Mouse (Mus musculus) neural tube, embryonic 13.5 days (tissue): ENCODE measurements at regions not wholly inside any gene's neighbourhood (a gene's known extent, or its start where the extent isn't known, plus 50 kb on each side); places are given as distances from the start of the nearest gene placed in this dataset.
A peak's percentile ranks its signal among the peaks of the same experiment; 100 is the strongest.

Experiments
- ATAC-seq: fragments of 200-750 bp; cut with Nextera tagmentation; 2 replicates; pipeline ENCODE4 v1.8.0; 2017; ENCODE audit warnings: low read depth, mild to moderate bottlenecking, moderate TSS enrichment, moderate library complexity
- H3K27ac ChIP-seq: fragments of 300-500 bp; sonication (generic); replicated peaks from 2 replicates; pipeline ENCODE4 v1.5.1; 2015; ENCODE audit warnings: moderate library complexity, mild to moderate bottlenecking, inconsistent platforms
- H3K27me3 ChIP-seq: fragments of 300-500 bp; sonication (generic); 2 replicates; pipeline ENCODE4 v1.6.1; 2015; ENCODE audit warnings: mild to moderate bottlenecking, inconsistent platforms
- H3K36me3 ChIP-seq: fragments of 300-500 bp; sonication (generic); 2 replicates; pipeline ENCODE4 v1.6.1; 2015; ENCODE audit warnings: mild to moderate bottlenecking, inconsistent platforms
- H3K4me1 ChIP-seq: fragments of 300-500 bp; sonication (generic); replicated peaks from 2 replicates; pipeline ENCODE4 v1.6.1; 2015; ENCODE audit warnings: inconsistent platforms
- H3K4me2 ChIP-seq: fragments of 300-500 bp; sonication (generic); 2 replicates; pipeline ENCODE4 v1.6.1; 2015; ENCODE audit warnings: inconsistent platforms, mild to moderate bottlenecking, moderate library complexity
- H3K4me3 ChIP-seq: fragments of 300-500 bp; sonication (generic); 2 replicates; pipeline ENCODE4 v1.5.1; 2015; ENCODE audit warnings: mild to moderate bottlenecking, inconsistent platforms
- H3K9ac ChIP-seq: fragments of 300-500 bp; sonication (generic); 2 replicates; pipeline ENCODE4 v1.6.1; 2015; ENCODE audit warnings: moderate library complexity, mild to moderate bottlenecking, inconsistent platforms
- H3K9me3 ChIP-seq: fragments of 300-500 bp; sonication (generic); 2 replicates; pipeline ENCODE4 v1.6.1; 2016; ENCODE audit warnings: inconsistent platforms
- WGBS: fragments of 180-500 bp; shearing (Covaris S2); methylation state at CpG from one replicate; pipeline ENCODE4 v1.1.7; 2015; 5-methylcytosine and 5-hydroxymethylcytosine counted together

DNA sequence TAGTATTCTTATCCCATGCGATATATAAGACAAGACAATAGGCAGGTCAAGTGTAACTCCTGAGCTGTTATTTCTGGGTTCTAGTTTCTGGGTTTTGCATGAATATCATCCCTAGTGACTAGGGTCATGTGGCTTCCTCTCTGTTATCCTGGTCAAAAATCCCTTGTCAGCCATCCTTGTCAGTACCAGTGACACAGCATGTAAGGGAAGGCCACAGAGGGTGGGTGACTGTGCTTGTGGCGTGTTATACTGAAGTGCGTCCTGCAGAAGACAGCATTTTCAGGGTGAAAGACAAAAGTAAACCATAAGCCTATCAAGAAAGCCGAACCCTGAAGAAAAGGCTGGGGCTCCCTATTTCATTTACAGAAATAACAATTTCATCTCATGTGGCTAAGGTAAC, 50.7 kb upstream of the Echdc3 start:
- Histone ChIP-seq H3K4me1 (peaks cover 24% of the 10 kb centered on the region), H3K9ac (no peak overlapping the region), H3K9me3 (peaks cover 6% of the 10 kb centered on the region; the same call in 1 of the 2 replicates), H3K27ac (no peak overlapping the region), H3K27me3 (peaks cover 31% of the 10 kb centered on the region), H3K4me3 (no peak overlapping the region), H3K36me3 (no peaks in the 10 kb centered on the region), H3K4me2 (no peak overlapping the region)
- 97% methylated on average over 4 of the region's 4 CpGs for WGBS
- ATAC-seq, result no peak

DNA sequence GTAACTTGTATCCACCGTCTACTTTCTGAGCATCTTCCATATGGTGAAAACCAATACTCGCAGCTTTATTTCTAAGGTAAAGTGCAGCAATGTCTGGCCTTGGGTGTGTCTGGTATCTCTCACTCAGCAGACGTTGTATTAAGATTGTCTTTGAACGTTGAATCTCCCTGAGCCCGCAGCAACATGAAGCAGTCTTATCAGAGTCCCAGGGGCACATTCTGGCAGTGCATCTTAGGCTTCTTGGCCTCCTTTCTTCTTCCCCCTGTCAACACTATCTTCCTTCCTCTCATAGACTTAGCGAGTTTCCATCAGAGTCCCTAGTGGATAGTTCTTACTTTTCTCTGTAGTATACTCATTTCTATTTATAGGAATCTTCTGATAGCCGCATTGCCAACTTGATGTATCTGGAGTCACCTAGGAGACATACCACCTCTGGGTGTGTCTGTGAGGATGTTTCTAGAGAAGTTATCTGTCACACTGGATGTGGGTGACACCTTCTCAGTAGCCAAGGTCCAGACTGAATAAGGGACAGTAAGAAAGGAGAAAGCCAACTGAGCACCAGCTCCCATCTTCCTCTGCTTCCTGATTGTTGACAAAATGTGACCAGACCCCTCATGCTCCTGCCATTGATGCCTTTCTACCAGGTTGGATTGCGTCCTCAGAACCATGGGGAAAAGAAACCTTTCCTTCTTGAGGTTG, 51.4 kb upstream of the Echdc3 start:
- Histone ChIP-seq H3K27ac (no peak overlapping the region), H3K9ac (no peak overlapping the region), H3K27me3 (peaks cover 24% of the 10 kb centered on the region), H3K4me2 (no peak overlapping the region), H3K4me3 (no peak overlapping the region), H3K36me3 (no peaks in the 10 kb centered on the region), H3K4me1 (peaks cover 30% of the 10 kb centered on the region), H3K9me3 (peaks cover 6% of the 10 kb centered on the region; the same call in 1 of the 2 replicates)
- 89% methylated on average over 8 of the region's 8 CpGs for WGBS
- no peak for ATAC-seq

DNA sequence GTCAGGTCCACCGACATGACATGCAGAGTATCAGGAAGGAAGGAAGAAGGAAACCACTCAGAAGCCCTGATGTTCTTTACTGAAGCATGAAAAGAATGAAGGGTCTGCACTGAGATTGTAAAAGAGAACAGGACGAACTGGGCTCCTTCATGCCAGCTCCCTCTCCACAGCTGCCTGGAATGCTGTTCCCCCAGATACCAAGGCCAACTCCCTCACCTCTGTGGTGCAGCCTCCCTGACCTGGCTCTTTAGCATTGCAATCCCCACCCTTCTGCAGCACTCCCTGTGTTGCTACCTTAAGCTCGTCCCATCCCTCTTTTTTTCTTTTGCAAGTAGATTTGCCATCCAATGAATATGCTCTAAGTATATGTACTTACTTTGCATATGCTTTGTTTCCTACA, 52.3 kb upstream of the Echdc3 start:
- Histone ChIP-seq H3K27ac (no peak overlapping the region), H3K4me2 (no peak overlapping the region), H3K36me3 (no peaks in the 10 kb centered on the region), H3K9ac (no peak overlapping the region), H3K9me3 (peaks cover 6% of the 10 kb centered on the region; the same call in 1 of the 2 replicates), H3K27me3 (peaks cover 18% of the 10 kb centered on the region), H3K4me3 (no peak overlapping the region), H3K4me1 (peaks cover 35% of the 10 kb centered on the region)
- no peak for ATAC-seq
- 67% methylated on average over 3 of the region's 3 CpGs for WGBS

DNA sequence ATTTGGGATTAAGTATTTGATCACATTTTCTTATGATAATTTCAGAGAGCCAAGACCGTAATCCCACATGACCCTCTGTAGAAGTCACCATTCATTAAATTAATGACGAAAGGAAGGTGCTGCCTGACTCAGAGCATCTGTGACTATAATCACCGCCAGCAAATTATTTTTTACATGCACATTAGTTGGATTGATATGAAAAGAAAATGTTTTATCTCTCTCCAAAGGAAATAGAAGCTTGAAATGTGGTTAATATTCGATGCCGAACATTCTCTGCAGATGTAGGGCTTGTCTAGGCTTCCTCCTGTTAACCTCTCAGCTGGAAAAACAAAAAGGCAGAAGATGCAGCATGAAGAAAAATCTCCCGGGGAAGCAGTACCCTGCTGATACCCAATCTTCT, 54.2 kb upstream of the Echdc3 start:
- H3K27ac ChIP-seq, result peak overlapping the region; percentile 67
- no peak overlapping the region for H3K4me3 ChIP-seq
- H3K4me1 ChIP-seq, result peaks cover 26% of the 10 kb centered on the region
- no peaks in the 10 kb centered on the region for H3K36me3 ChIP-seq
- H3K27me3 ChIP-seq, result peaks cover 18% of the 10 kb centered on the region
- H3K4me2 ChIP-seq, result no peak overlapping the region
- 35% methylated on average over 6 of the region's 6 CpGs for WGBS
- H3K9ac ChIP-seq, result peak overlapping the region; percentile 45
- ATAC-seq, result 0 out of 2 replicates have a peak, but pooled peaks have one; percentile 10
- H3K9me3 ChIP-seq, result peaks cover 6% of the 10 kb centered on the region; the same call in 1 of the 2 replicates

DNA sequence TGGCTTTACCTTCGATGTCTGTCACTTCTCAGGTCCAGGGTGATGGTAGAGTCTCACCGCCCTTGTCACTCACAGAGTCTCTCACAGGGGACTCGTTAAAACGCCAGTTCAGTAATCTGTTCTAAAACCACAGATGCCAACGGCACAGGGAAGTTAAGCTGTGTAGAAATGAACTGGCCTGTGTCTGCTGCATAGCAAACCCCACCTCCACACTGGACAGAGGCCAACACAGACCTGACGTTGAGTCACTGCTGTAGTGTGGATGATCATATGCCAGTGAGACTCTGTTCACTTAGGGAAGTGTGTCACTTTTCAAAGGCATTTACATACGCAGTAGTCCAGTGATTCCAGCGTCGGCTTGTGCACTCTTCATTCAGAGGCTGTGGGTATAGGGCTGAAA, 54.7 kb upstream of the Echdc3 start:
- 36% methylated on average over 9 of the region's 9 CpGs for WGBS
- Histone ChIP-seq H3K27me3 (peaks cover 18% of the 10 kb centered on the region), H3K4me3 (no peak overlapping the region), H3K4me1 (peaks cover 26% of the 10 kb centered on the region), H3K4me2 (peak overlapping the region; percentile 30; the same call in 1 of the 2 replicates), H3K9me3 (peaks cover 6% of the 10 kb centered on the region; the same call in 1 of the 2 replicates), H3K36me3 (no peaks in the 10 kb centered on the region), H3K27ac (peak overlapping the region; percentile 67), H3K9ac (peak overlapping the region; percentile 45)
- ATAC-seq, result peak; percentile 42; the same call in 1 of the 2 replicates

DNA sequence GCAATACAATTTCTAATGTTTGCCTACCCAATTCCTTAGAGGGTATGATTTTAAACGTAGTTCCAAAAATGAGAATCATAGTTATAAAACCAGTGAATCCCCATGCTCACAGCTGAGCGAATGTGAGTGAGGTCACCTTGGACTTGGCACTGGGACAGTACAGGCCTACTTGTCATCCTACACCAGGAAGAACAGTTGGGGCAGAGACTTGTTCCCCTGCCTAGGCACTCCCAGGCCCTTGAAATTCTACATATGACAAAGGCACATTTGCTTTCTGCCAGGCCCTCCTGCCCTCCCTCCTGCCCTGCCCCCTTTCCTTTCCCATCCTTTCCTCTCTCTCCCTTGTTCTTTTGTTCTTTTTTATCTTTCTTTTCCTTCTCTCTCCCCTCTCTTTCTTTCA, 50.0 kb upstream of the Usp6nl start:
- no peak overlapping the region for H3K27ac ChIP-seq
- H3K9me3 ChIP-seq, result no peaks in the 10 kb centered on the region
- no peak overlapping the region for H3K9ac ChIP-seq
- no peaks in the 10 kb centered on the region for H3K36me3 ChIP-seq
- no peak for ATAC-seq
- H3K4me3 ChIP-seq, result no peak overlapping the region
- 88% methylated on average over 2 of the region's 2 CpGs for WGBS
- no peaks in the 10 kb centered on the region for H3K27me3 ChIP-seq
- no peak overlapping the region for H3K4me2 ChIP-seq
- peaks cover 27% of the 10 kb centered on the region for H3K4me1 ChIP-seq
